Mouse (Mus musculus): Measurements from ENCODE around the gene Podxl. TPM values are rescaled to one million over a fixed set of nuclear protein-coding genes. Genes with fewer than 3 reads are reported as not detected.

Podxl gene
- polyA plus RNA-seq, 1 experiment from 2014 or later, result 14.1 TPM

DNA sequence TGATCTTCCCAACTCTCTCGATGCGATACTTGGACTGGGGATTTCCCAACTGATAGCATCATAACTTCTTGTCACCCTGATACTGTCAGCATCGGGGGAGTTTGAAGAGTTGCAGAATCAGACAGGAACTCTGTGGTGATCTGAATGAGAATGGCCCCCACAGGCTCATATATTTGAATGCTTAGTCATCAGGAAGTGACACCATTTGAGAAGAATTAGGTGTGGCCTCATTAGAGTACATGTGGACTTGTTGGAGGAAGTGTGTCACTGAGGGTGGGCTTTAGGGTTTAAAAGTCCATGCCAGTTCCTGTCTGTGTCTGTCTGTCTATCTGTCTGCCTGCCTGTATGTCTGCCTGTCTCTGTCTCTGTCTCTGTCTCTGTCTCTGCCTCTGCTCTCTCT lies 31.9 kb downstream of the Podxl start:
- ATAC-seq, result no peak
- H3K36me3 ChIP-seq, result peaks cover 11% of the 10 kb centered on the region
- no peak overlapping the region for H3K27ac ChIP-seq
- 0 out of 2 replicates have a peak, but pooled peaks cover 6% of the 10 kb centered on the region for H3K4me1 ChIP-seq (replicated peaks)
- H3K27me3 ChIP-seq, result no peaks in the 10 kb centered on the region
- 92% methylated on average over 3 of the region's 3 CpGs for whole genome bisulfite sequencing
- H3K4me2 ChIP-seq (replicated peaks), result no peak overlapping the region
- H3K4me3 ChIP-seq (replicated peaks), result no peak overlapping the region
- no peaks in the 10 kb centered on the region for H3K9me3 ChIP-seq
- no peak overlapping the region for H3K9ac ChIP-seq (replicated peaks)

DNA sequence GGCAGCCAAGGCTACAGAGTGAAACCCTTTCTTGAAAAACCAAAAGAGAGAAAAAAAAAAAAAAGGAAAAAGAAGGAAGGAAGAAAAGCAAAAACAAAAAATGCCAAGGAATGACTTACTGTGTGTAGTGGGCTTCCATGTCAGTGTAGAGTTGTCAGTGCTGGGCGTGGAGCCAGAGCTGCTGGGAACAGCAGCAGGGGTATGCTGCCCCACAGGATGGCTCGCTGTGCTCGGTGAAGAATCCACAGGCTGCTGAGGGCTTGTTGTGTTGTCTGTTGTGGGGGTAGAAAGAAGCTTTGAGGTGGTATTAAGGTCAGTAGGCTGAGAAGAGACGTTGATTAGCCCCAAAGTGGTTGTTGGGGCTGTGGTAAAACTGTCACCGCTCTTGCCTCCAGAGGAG lies 35.4 kb downstream of the Podxl start:
- peaks cover 43% of the 10 kb centered on the region for H3K36me3 ChIP-seq
- H3K27ac ChIP-seq, result no peak overlapping the region
- no peak overlapping the region for H3K9ac ChIP-seq (replicated peaks)
- no peaks in the 10 kb centered on the region for H3K9me3 ChIP-seq
- no peaks in the 10 kb centered on the region for H3K27me3 ChIP-seq
- no peak overlapping the region for H3K4me2 ChIP-seq (replicated peaks)
- H3K4me3 ChIP-seq (replicated peaks), result no peak overlapping the region
- 91% methylated on average over 5 of the region's 5 CpGs for WGBS
- ATAC-seq, result no peak
- H3K4me1 ChIP-seq (replicated peaks), result 0 out of 2 replicates have a peak, but pooled peaks cover 9% of the 10 kb centered on the region

DNA sequence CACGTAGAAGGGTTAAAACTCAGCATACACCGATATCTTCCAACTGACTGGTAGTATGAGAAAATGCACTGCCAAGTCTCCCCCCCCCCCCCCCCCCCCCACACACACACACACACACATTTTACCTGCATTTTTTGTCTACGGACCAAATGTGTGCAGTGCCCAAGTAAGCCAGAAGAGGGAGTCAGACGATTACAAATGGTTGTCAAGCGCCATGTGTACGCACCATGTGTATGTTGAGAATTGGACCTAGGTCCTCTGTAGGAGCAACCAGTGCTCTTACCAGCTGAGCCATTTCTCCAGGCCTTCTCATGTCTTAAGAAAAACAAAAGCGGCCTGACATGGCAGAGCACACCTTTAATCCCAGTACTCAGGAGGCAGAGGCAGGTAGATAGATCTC lies 35.9 kb downstream of the Podxl start:
- H3K27me3 ChIP-seq, result no peaks in the 10 kb centered on the region
- no peak overlapping the region for H3K9ac ChIP-seq (replicated peaks)
- H3K4me1 ChIP-seq (replicated peaks), result peaks cover 10% of the 10 kb centered on the region; the same call in 1 of the 2 replicates
- no peaks in the 10 kb centered on the region for H3K9me3 ChIP-seq
- no peak overlapping the region for H3K4me2 ChIP-seq (replicated peaks)
- WGBS, result 75% methylated on average over 7 of the region's 7 CpGs
- H3K4me3 ChIP-seq (replicated peaks), result no peak overlapping the region
- peaks cover 44% of the 10 kb centered on the region for H3K36me3 ChIP-seq
- no peak overlapping the region for H3K27ac ChIP-seq
- ATAC-seq, result no peak

DNA sequence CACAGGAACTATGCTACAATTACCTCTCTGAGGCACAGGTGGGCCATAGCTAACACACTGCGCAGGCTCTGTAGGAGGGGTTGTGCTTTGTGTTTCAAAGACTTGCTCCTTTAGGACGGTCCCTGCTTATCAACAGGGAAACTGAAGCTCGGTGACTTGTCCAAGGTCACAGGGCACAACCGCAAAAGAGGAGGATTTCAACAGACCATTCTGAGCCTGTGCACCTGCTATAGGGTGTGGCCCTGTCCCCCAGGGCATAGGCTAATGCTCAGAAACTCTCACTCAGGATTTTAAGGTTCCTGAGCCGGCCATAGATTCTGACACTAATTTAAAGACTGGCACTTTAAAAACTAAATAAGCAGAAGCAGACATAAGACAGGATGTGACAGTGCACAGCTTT lies 36.9 kb downstream of the Podxl start:
- Histone ChIP-seq H3K4me2 (replicated peaks) (no peak overlapping the region), H3K9me3 (no peaks in the 10 kb centered on the region), H3K27me3 (no peaks in the 10 kb centered on the region), H3K9ac (replicated peaks) (no peak overlapping the region), H3K4me1 (replicated peaks) (peaks cover 13% of the 10 kb centered on the region; the same call in 1 of the 2 replicates), H3K36me3 (peaks cover 51% of the 10 kb centered on the region), H3K4me3 (replicated peaks) (no peak overlapping the region), H3K27ac (no peak overlapping the region)
- WGBS, result 89% methylated on average over 5 of the region's 5 CpGs
- ATAC-seq, result no peak

DNA sequence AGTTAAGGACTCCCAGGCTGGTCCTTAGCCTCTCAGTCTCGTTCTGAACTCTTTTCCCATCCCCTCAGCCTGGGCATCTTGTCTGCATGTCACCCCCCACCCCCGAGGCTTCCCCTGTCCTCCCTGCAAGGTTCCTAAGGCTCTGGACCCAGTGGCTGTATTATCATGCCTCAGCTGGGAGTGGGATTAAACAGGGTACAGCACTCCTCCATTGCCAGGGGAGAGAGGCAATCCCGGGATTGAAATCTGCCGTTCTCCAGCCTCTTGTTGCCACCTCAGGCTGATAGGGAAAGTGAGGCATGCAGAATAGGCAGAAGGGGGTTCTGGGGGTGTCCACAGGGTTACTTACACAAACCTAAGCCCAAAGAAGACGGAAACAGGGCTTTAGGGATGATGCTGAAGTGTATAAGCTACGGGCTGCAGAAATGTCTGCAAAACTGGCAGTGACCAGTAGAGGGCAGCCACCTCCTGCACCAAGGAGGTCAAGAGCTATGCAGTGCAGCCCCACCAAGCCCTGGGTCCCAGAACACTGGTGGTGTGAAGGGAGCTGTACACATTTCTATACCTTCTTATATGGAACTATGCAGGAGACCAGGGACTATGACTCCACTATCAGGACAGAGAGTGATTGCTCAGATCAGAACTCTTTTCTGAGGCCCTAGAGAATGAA lies 38.4 kb downstream of the Podxl start:
- ATAC-seq, result peak; percentile 64; the same call in 1 of the 2 replicates
- H3K4me1 ChIP-seq (replicated peaks), result peaks cover 19% of the 10 kb centered on the region
- H3K36me3 ChIP-seq, result peaks cover 51% of the 10 kb centered on the region
- H3K4me3 ChIP-seq (replicated peaks), result no peak overlapping the region
- H3K27ac ChIP-seq, result no peak overlapping the region
- WGBS, result 71% methylated on average over 6 of the region's 6 CpGs
- H3K9me3 ChIP-seq, result no peaks in the 10 kb centered on the region
- no peak overlapping the region for H3K9ac ChIP-seq (replicated peaks)
- no peak overlapping the region for H3K4me2 ChIP-seq (replicated peaks)
- no peaks in the 10 kb centered on the region for H3K27me3 ChIP-seq

DNA sequence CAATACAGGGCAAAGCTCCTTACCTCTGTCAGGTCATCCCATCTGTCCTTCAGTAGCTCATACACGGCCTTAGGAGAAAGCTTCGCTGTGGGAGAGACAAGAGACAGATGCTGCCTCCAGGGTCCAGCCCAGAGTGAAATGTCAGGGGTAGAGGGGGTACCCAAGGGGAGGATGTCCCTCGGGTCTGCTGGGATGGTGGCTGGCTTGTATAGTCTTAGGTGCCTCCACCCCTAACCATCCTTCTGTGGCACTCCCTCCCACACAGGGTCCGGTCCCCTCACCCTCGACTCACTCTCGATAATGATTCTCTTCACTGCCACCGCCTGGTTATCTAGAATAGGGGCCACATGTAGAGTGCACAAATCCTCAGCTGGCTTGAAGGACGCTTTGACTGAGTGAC lies 39.1 kb downstream of the Podxl start:
- no peak for ATAC-seq
- no peak overlapping the region for H3K27ac ChIP-seq
- no peak overlapping the region for H3K4me2 ChIP-seq (replicated peaks)
- H3K27me3 ChIP-seq, result no peaks in the 10 kb centered on the region
- H3K9me3 ChIP-seq, result no peaks in the 10 kb centered on the region
- peaks cover 51% of the 10 kb centered on the region for H3K36me3 ChIP-seq
- no peak overlapping the region for H3K9ac ChIP-seq (replicated peaks)
- no peak overlapping the region for H3K4me3 ChIP-seq (replicated peaks)
- H3K4me1 ChIP-seq (replicated peaks), result peaks cover 19% of the 10 kb centered on the region
- 88% methylated on average over 8 of the region's 8 CpGs for WGBS

DNA sequence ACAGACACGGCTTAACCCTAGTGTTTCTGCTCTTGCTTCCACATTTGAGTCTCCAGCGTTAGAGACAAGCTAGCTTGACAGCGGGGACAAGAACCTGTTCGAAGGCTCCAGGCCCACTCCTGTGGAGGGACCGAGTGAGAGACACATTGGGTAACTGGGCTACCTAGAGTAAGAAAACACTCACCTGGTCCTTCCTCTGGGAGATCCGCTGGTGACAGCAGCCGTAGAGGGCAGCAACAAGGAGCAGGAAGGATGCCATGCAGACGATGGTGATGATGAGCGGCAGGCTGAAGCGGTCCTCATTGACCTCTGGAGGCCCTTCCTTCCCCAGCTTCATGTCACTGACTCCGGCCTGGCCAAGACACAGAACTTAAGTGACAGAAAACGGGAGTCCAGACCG lies 39.7 kb downstream of the Podxl start:
- Histone ChIP-seq H3K27me3 (no peaks in the 10 kb centered on the region), H3K4me1 (replicated peaks) (peaks cover 19% of the 10 kb centered on the region), H3K27ac (no peak overlapping the region), H3K9me3 (no peaks in the 10 kb centered on the region), H3K4me3 (replicated peaks) (no peak overlapping the region), H3K4me2 (replicated peaks) (no peak overlapping the region), H3K9ac (replicated peaks) (no peak overlapping the region), H3K36me3 (peaks cover 51% of the 10 kb centered on the region)
- ATAC-seq, result no peak
- WGBS, result 93% methylated on average over 13 of the region's 13 CpGs

DNA sequence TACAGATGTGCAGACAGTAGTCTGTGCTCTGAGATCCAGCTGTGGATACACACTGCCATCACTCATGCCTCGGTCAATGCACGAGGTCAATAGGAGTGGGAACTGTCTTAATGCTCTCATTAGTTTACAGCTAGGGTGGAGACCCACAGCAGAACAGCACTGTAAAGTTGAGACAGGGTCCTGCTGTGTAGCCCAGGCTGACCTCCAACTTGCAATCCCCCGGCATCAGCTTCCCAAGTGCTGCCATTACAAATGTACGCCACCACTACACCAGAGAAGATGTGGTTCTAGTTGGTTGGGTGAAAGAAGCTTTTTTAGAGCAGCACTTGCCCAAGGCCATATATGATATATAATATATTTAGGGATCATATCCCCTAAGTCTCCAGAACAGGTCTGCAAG lies 40.1 kb downstream of the Podxl start:
- Histone ChIP-seq H3K27ac (no peak overlapping the region), H3K36me3 (peaks cover 48% of the 10 kb centered on the region), H3K4me3 (replicated peaks) (no peak overlapping the region), H3K27me3 (no peaks in the 10 kb centered on the region), H3K9ac (replicated peaks) (no peak overlapping the region), H3K4me1 (replicated peaks) (peaks cover 19% of the 10 kb centered on the region), H3K9me3 (no peaks in the 10 kb centered on the region), H3K4me2 (replicated peaks) (no peak overlapping the region)
- WGBS, result 91% methylated on average over 4 of the region's 4 CpGs
- no peak for ATAC-seq

DNA sequence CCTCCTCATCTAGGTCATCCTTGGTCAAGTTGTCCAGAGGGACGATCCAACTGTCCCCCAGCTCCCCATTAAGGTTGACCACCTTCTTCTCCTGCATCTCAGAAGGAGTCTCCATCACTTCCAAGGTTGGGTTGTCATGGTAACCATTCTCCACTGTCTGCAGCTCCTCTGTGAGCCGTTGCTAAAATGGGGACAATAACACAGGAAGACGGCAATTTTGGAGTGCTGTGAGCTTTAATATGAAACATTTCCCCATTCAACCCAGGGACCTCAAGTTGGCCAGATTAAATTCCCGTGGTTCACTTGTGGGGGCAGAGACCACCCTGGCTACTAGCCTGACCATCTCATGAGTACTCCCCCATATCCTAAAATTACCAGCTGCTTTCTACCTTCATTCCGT lies 40.7 kb downstream of the Podxl start:
- Histone ChIP-seq H3K4me1 (replicated peaks) (peaks cover 19% of the 10 kb centered on the region), H3K4me3 (replicated peaks) (no peak overlapping the region), H3K27ac (no peak overlapping the region), H3K9me3 (no peaks in the 10 kb centered on the region), H3K27me3 (no peaks in the 10 kb centered on the region), H3K36me3 (peaks cover 43% of the 10 kb centered on the region), H3K4me2 (replicated peaks) (no peak overlapping the region), H3K9ac (replicated peaks) (no peak overlapping the region)
- no peak for ATAC-seq
- WGBS, result 52% methylated on average over 5 of the region's 5 CpGs

DNA sequence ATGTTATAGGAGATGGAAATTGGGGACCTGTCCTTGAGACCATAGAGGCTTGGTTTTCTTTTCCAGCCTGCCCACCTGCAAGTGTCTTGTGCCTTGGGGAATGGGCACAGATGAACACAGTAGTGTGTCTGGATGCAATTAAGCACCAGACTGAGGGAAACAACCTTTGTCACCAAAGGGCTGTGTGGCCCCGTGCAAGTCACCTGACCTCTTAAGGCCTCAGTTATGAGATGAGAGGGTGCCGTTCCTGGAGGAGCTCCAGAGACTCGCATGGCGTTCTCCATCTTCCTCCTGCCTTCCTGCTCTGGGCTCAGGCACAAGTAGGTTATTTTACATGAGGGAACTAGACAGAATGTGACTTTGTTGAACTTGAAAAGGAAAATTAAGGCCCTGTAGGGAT lies 41.3 kb downstream of the Podxl start:
- H3K27ac ChIP-seq, result no peak overlapping the region
- no peak overlapping the region for H3K9ac ChIP-seq (replicated peaks)
- no peak for ATAC-seq
- no peak overlapping the region for H3K4me3 ChIP-seq (replicated peaks)
- H3K9me3 ChIP-seq, result no peaks in the 10 kb centered on the region
- peaks cover 42% of the 10 kb centered on the region for H3K36me3 ChIP-seq
- WGBS, result 91% methylated on average over 4 of the region's 4 CpGs
- H3K4me1 ChIP-seq (replicated peaks), result peaks cover 19% of the 10 kb centered on the region
- no peaks in the 10 kb centered on the region for H3K27me3 ChIP-seq
- H3K4me2 ChIP-seq (replicated peaks), result no peak overlapping the region

DNA sequence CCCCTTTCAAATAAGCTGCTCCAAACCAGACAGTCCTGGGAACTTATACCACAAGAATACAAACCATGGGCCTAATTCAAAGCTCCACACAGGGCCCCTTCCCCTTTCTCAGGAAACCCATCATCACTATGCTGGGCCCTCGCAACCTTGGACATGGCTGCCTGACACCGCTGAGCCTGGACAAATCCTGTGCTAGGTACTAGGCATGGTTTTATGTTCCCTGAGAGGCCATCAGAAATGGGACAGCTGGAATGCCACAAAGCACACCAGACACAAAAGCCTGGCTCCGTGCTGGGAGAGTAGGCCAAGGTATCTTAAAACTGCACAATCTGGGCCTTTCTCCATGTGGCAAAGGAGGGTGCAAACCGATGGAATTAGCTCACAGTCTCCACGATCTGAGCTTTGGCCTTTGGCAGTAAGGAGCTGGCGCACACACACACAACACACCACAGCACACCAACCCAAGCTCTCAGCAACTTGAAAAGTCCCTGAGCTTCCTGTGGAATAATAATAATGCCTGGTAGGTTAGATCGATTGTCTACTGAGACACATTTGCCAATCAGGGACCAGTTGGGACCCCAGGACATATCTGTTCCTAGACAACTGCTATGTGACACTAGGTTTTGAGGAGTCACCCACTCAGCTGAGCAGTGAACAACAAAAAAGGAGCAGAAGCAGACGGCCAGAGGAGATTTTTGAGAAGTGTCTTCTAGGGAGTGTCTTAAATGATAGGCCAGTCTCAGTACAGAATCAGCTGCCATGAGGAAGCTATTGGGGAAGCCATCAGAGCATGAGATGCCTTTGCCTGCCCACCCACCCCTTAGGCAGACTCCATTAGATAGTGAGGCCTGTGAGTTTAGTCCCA lies 42.1 kb downstream of the Podxl start:
- no peak overlapping the region for H3K4me2 ChIP-seq (replicated peaks)
- H3K36me3 ChIP-seq, result peaks cover 39% of the 10 kb centered on the region
- WGBS, result 87% methylated on average over 8 of the region's 8 CpGs
- no peaks in the 10 kb centered on the region for H3K27me3 ChIP-seq
- no peaks in the 10 kb centered on the region for H3K9me3 ChIP-seq
- H3K4me3 ChIP-seq (replicated peaks), result no peak overlapping the region
- no peak for ATAC-seq
- H3K9ac ChIP-seq (replicated peaks), result no peak overlapping the region
- H3K27ac ChIP-seq, result peak overlapping the region; percentile 2; the same call in 1 of the 2 replicates
- H3K4me1 ChIP-seq (replicated peaks), result peaks cover 19% of the 10 kb centered on the region

DNA sequence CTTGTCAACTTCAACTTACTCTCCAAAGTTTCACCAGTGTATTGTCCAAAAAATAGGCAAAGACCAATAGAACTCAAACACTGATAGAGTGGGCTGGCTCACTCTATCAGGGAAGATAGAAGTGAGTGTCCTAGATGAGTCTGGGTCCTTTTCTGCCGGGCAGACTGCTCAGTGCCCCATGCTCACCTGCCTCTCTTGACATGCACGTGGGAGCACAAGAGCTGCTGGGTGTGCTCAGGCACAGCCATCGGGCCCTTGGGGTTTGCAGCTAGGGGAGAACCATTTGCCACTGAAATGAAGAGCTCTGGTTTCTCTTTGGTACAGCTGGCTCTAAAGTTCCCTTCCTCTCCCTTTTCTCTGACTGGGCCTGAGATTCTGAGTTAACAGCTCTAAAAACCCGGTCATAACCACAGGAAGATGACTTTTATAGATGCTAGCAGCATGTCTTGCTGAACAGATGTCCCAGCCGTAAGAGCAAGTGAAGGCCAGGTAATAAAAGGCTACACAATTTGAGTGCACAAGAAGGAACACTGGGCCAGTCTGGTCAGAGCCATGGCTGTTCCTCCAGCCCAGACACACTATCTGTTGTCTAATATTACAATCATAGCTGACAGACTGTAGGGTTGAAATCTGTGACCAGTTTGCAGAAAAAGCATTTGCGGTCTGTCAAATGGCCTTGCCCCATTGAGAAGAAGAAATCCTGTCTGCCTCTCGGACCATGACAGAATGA lies 43.1 kb downstream of the Podxl start:
- no peaks in the 10 kb centered on the region for H3K27me3 ChIP-seq
- H3K4me1 ChIP-seq (replicated peaks), result peaks cover 19% of the 10 kb centered on the region
- H3K9me3 ChIP-seq, result no peaks in the 10 kb centered on the region
- peak overlapping the region; percentile 2; the same call in 1 of the 2 replicates for H3K27ac ChIP-seq
- no peak overlapping the region for H3K9ac ChIP-seq (replicated peaks)
- H3K4me2 ChIP-seq (replicated peaks), result no peak overlapping the region
- H3K36me3 ChIP-seq, result peaks cover 28% of the 10 kb centered on the region
- no peak overlapping the region for H3K4me3 ChIP-seq (replicated peaks)
- 80% methylated on average over 7 of the region's 7 CpGs for WGBS
- no peak for ATAC-seq
